ENCODE assay signal across 8 mouse cellular contexts in genomic region chr11:76911325-76912054, GRCm38 (mm10). TPM values are rescaled to one million over a fixed set of nuclear protein-coding genes. Genes with fewer than 3 reads are reported as not detected.
DNase-seq lines count a peak whose midpoint lies in the region; ATAC-seq and TF ChIP-seq lines count a peak whose summit lies in the region.

No protein-coding gene starts in this region.

- no peak overlapping the region for H3ac ChIP-seq in myocyte (ENCODE audit: control insufficient read depth, insufficient read length)

- no peak overlapping the region for H3K9ac ChIP-seq in forebrain, embryonic 11.5 days (ENCODE audit: low read length)
- no peak overlapping the region for H3K9ac ChIP-seq in forebrain, embryonic 12.5 days
- no peak overlapping the region for H3K9ac ChIP-seq in lung, embryonic 15.5 days
- H3K9ac ChIP-seq in kidney, embryonic 15.5 days = no peak overlapping the region

- no peak overlapping the region for H3K27ac ChIP-seq in forebrain, embryonic 11.5 days (ENCODE audit: low read depth, low read length)
- no peak overlapping the region for H3K27ac ChIP-seq in forebrain, embryonic 12.5 days
- peak overlapping the region; percentile 79 for H3K27ac ChIP-seq in lung, embryonic 15.5 days
- peak overlapping the region; percentile 83 for H3K27ac ChIP-seq in kidney, embryonic 15.5 days

- no peak for TF ChIP-seq POLR2A in myocyte (IDR thresholded peaks at IDR 0.05; ENCODE audit: insufficient read length, low read depth)

- H3K4me3 ChIP-seq in forebrain, embryonic 11.5 days (ENCODE audit: low read depth, low read length) = no peak overlapping the region
- no peak overlapping the region for H3K4me3 ChIP-seq in forebrain, embryonic 12.5 days (replicated peaks)
- H3K4me3 ChIP-seq in lung, embryonic 15.5 days = no peak overlapping the region
- H3K4me3 ChIP-seq in kidney, embryonic 15.5 days (replicated peaks) = no peak overlapping the region
- no peak overlapping the region for H3K4me3 ChIP-seq in myocyte

- peak; percentile 23 for DNase-seq in forebrain, embryonic 11.5 days (ENCODE audit: low spot score)
- DNase-seq in lung, adult 18-20 months = no peak
- no peak for DNase-seq in embryo, embryonic 10.5 days (ENCODE audit: low spot score)
- no peak for DNase-seq in thymus, postnatal 4 days

- WGBS in forebrain, embryonic 11.5 days = 59% methylated on average over 3 of the region's 3 CpGs
- WGBS in forebrain, embryonic 12.5 days = 56% methylated on average over 3 of the region's 3 CpGs
- 18% methylated on average over 3 of the region's 3 CpGs for WGBS in lung, embryonic 15.5 days
- 34% methylated on average over 3 of the region's 3 CpGs for WGBS in kidney, embryonic 15.5 days

- no peak for ATAC-seq in forebrain, embryonic 11.5 days (replicated peaks; ENCODE audit: low FRiP score)
- no peak for ATAC-seq in forebrain, embryonic 12.5 days (ENCODE audit: low FRiP score)
- peak; percentile 87 for ATAC-seq in lung, embryonic 15.5 days (ENCODE audit: borderline replicate concordance, extremely low read depth, low FRiP score, low TSS enrichment)
- peak; percentile 87 for ATAC-seq in kidney, embryonic 15.5 days (replicated peaks; ENCODE audit: low FRiP score)

- no peaks in the 10 kb centered on the region for H3K36me3 ChIP-seq in forebrain, embryonic 11.5 days (ENCODE audit: control insufficient read depth, insufficient read depth, low read length)
- no peaks in the 10 kb centered on the region for H3K36me3 ChIP-seq in forebrain, embryonic 12.5 days (replicated peaks)
- no peaks in the 10 kb centered on the region for H3K36me3 ChIP-seq in lung, embryonic 15.5 days
- H3K36me3 ChIP-seq in kidney, embryonic 15.5 days = no peaks in the 10 kb centered on the region
- H3K36me3 ChIP-seq in myocyte (ENCODE audit: control insufficient read depth, insufficient read depth) = no peaks in the 10 kb centered on the region

- no peaks in the 10 kb centered on the region for H3K9me3 ChIP-seq in forebrain, embryonic 11.5 days (ENCODE audit: control insufficient read depth, low read length)
- H3K9me3 ChIP-seq in forebrain, embryonic 12.5 days = no peaks in the 10 kb centered on the region
- no peaks in the 10 kb centered on the region for H3K9me3 ChIP-seq in lung, embryonic 15.5 days
- no peaks in the 10 kb centered on the region for H3K9me3 ChIP-seq in kidney, embryonic 15.5 days (replicated peaks)

- no peak overlapping the region for H3K4me2 ChIP-seq in forebrain, embryonic 11.5 days (ENCODE audit: low read depth, low read length, severe bottlenecking)
- H3K4me2 ChIP-seq in forebrain, embryonic 12.5 days = no peak overlapping the region
- H3K4me2 ChIP-seq in lung, embryonic 15.5 days = 0 out of 2 replicates have a peak overlapping the region, but pooled peaks have one; percentile 3
- no peak overlapping the region for H3K4me2 ChIP-seq in kidney, embryonic 15.5 days
- H3K4me2 ChIP-seq in myocyte (ENCODE audit: low read depth) = peak overlapping the region; percentile 9

- no peaks in the 10 kb centered on the region for H3K4me1 ChIP-seq in forebrain, embryonic 11.5 days (replicated peaks; ENCODE audit: control insufficient read depth, insufficient read depth, low read length)
- H3K4me1 ChIP-seq in forebrain, embryonic 12.5 days = peaks cover 4% of the 10 kb centered on the region
- H3K4me1 ChIP-seq in lung, embryonic 15.5 days = peaks cover 39% of the 10 kb centered on the region
- H3K4me1 ChIP-seq in kidney, embryonic 15.5 days = peaks cover 44% of the 10 kb centered on the region

- no peaks in the 10 kb centered on the region for H3K27me3 ChIP-seq in forebrain, embryonic 11.5 days (ENCODE audit: control insufficient read depth, insufficient read depth, low read length)
- H3K27me3 ChIP-seq in forebrain, embryonic 12.5 days = 0 out of 2 replicates have a peak, but pooled peaks cover 3% of the 10 kb centered on the region
- H3K27me3 ChIP-seq in lung, embryonic 15.5 days = no peaks in the 10 kb centered on the region
- no peaks in the 10 kb centered on the region for H3K27me3 ChIP-seq in kidney, embryonic 15.5 days
- peaks cover 5% of the 10 kb centered on the region for H3K27me3 ChIP-seq in myocyte (ENCODE audit: control insufficient read depth, insufficient read depth, insufficient read length)

- no peaks in the 10 kb centered on the region for H3K79me2 ChIP-seq in myocyte (ENCODE audit: control insufficient read depth, insufficient read depth)

TF ChIP-seq in myocyte, 11 proteins besides CTCF, POLR2A, EP300 and RAD21:
- TF ChIP-seq POLR2AphosphoS2 (IDR thresholded peaks at IDR 0.05; ENCODE audit: insufficient read length, low read depth) = no peak
- TF ChIP-seq TCF12 (IDR thresholded peaks at IDR 0.05; ENCODE audit: insufficient read depth, poor library complexity, severe bottlenecking) = no peak
- TF ChIP-seq SRF (IDR thresholded peaks at IDR 0.05; ENCODE audit: control insufficient read depth, insufficient read length, low read depth) = no peak
- TF ChIP-seq REST (IDR thresholded peaks at IDR 0.05; ENCODE audit: insufficient read depth, insufficient read length) = no peak
- no peak for TF ChIP-seq CEBPB (IDR thresholded peaks at IDR 0.05; ENCODE audit: insufficient read depth, poor library complexity, severe bottlenecking)
- no peak for TF ChIP-seq E2F4 (IDR thresholded peaks at IDR 0.05; ENCODE audit: insufficient read depth)
- no peak for TF ChIP-seq MYOG (IDR thresholded peaks at IDR 0.05; ENCODE audit: control insufficient read depth in 1 of 3, insufficient read depth in 1 of 3, insufficient read length in 2 of 3, low read depth in 2 of 3)
- TF ChIP-seq MYOD1 (IDR thresholded peaks at IDR 0.05; ENCODE audit: control insufficient read depth in 1 of 3, insufficient read length in 2 of 3, low read depth in 2 of 3) = no peak
- no peak for TF ChIP-seq USF1 (IDR thresholded peaks at IDR 0.05; ENCODE audit: low read depth)
- TF ChIP-seq TCF3 (IDR thresholded peaks at IDR 0.05; ENCODE audit: insufficient read length, low read depth) = no peak
- TF ChIP-seq MAX (IDR thresholded peaks at IDR 0.05; ENCODE audit: low read depth) = no peak
TF ChIP-seq in myocyte: peak in this region for 0.

RNA-seq across cellular contexts. Expression of gene Tmigd1, which starts 9.5 kb away (rescaled TPM):
- not detected in 2 replicates for polyA plus RNA-seq in forebrain, embryonic 11.5 days (2014; fragmentation: Nextera tagmentation; extraction: Ambion mirVana)
- not detected in 2 replicates for polyA plus RNA-seq in forebrain, embryonic 12.5 days (2016; fragmentation: Nextera tagmentation; extraction: Ambion mirVana)
- 0.14 and 0.24 TPM in 2 replicates for polyA plus RNA-seq in lung, embryonic 15.5 days (2015; fragmentation: Nextera tagmentation; extraction: Ambion mirVana)
- 1.7 and 2.8 TPM in 2 replicates for polyA plus RNA-seq in kidney, embryonic 15.5 days (2015; fragmentation: Nextera tagmentation; extraction: Ambion mirVana)
- polyA plus RNA-seq in myocyte (2012; fragmentation: generic; extraction: Trizol) = not detected

RNA-seq across cellular contexts. Expression of gene Blmh, which starts 13.1 kb away (rescaled TPM):
- 167 and 174 TPM in 2 replicates for polyA plus RNA-seq in forebrain, embryonic 11.5 days (2014; fragmentation: Nextera tagmentation; extraction: Ambion mirVana)
- polyA plus RNA-seq in forebrain, embryonic 12.5 days (2016; fragmentation: Nextera tagmentation; extraction: Ambion mirVana) = 175 and 180 TPM in 2 replicates
- 179 and 181 TPM in 2 replicates for polyA plus RNA-seq in lung, embryonic 15.5 days (2015; fragmentation: Nextera tagmentation; extraction: Ambion mirVana)
- 175 and 176 TPM in 2 replicates for polyA plus RNA-seq in kidney, embryonic 15.5 days (2015; fragmentation: Nextera tagmentation; extraction: Ambion mirVana)
- 58.3 TPM for polyA plus RNA-seq in myocyte (2012; fragmentation: generic; extraction: Trizol)

Comparison
In these comparisons a context has a peak if more than half of its experiments do, and no peak if none do; other contexts are left out.
1. ATAC-seq: peak in lung, embryonic 15.5 days (single experiment) and kidney, embryonic 15.5 days (single experiment); none in forebrain, embryonic 11.5 days (single experiment) and forebrain, embryonic 12.5 days (single experiment).
2. H3K27ac ChIP-seq: peak in lung, embryonic 15.5 days (single experiment) and kidney, embryonic 15.5 days (single experiment); none in forebrain, embryonic 11.5 days (single experiment) and forebrain, embryonic 12.5 days (single experiment).
3. H3K4me2 ChIP-seq: peak in lung, embryonic 15.5 days (single experiment) and myocyte (single experiment); none in forebrain, embryonic 11.5 days (single experiment), forebrain, embryonic 12.5 days (single experiment) and kidney, embryonic 15.5 days (single experiment).